Mouse (Mus musculus) hindbrain, embryonic 16.5 days (tissue): ENCODE measurements around the gene Apof. TPM values are rescaled to one million over a fixed set of nuclear protein-coding genes. Genes with fewer than 3 reads are reported as not detected.
"Not testable (repeated sequence)": the region's sequence is repeated elsewhere in the genome, so short reads cannot be mapped to it uniquely, and the experiment has no call there.

Experiments used
- ATAC-seq: fragments of 200-750 bp; cut with Nextera tagmentation; 2 replicates; pipeline ENCODE4 v1.8.0; 2017; ENCODE audit warnings: moderate TSS enrichment, moderate library complexity
- H3K27ac ChIP-seq: fragments of 300-500 bp; sonication (generic); 2 replicates; pipeline ENCODE4 v1.5.1; 2014; ENCODE audit warnings: low read depth, mild to moderate bottlenecking, control low read depth, low read length, moderate library complexity
- H3K27me3 ChIP-seq: fragments of 300-500 bp; sonication (generic); replicated peaks from 2 replicates; pipeline ENCODE4 v1.6.1; 2014; ENCODE audit warnings: low read length; ENCODE audit not compliant: control insufficient read depth, insufficient read depth
- H3K36me3 ChIP-seq: fragments of 300-500 bp; sonication (generic); 2 replicates; pipeline ENCODE4 v1.6.1; 2014; ENCODE audit warnings: mild to moderate bottlenecking, low read length, moderate library complexity, mixed read lengths; ENCODE audit not compliant: control insufficient read depth, insufficient read depth
- H3K4me1 ChIP-seq: fragments of 300-500 bp; sonication (generic); 2 replicates; pipeline ENCODE4 v1.6.1; 2014; ENCODE audit warnings: low read depth, low read length; ENCODE audit not compliant: control insufficient read depth, insufficient read depth
- H3K4me2 ChIP-seq: fragments of 300-500 bp; sonication (generic); 2 replicates; pipeline ENCODE4 v1.6.1; 2014; ENCODE audit warnings: mild to moderate bottlenecking, low read length, control low read depth, moderate library complexity
- H3K4me3 ChIP-seq: fragments of 300-500 bp; sonication (generic); 2 replicates; pipeline ENCODE4 v1.5.1; 2014; ENCODE audit warnings: mild to moderate bottlenecking, low read length, control low read depth, moderate library complexity
- H3K9ac ChIP-seq: fragments of 300-500 bp; sonication (generic); 2 replicates; pipeline ENCODE4 v1.6.1; 2014; ENCODE audit warnings: low read depth, mild to moderate bottlenecking, control low read depth, low read length, moderate library complexity
- H3K9me3 ChIP-seq: fragments of 300-500 bp; sonication (generic); 2 replicates; pipeline ENCODE4 v1.6.1; 2014; ENCODE audit warnings: mild to moderate bottlenecking, low read length, moderate library complexity; ENCODE audit not compliant: control insufficient read depth
- WGBS: fragments of 180-500 bp; shearing (Covaris S2); extraction: QIAGEN DNeasy Blood & Tissue Kit; methylation state at CpG from one replicate; pipeline ENCODE4 v1.1.7; 2014; 5-methylcytosine and 5-hydroxymethylcytosine counted together
- polyA plus RNA-seq: library from polyadenylated mRNA; unstranded; fragments of >200 nt; fragmentation: Nextera tagmentation; extraction: Ambion mirVana; gene quantifications from 2 replicates; pipeline ENCODE4 v1.2.1, GENCODE M21; 2015

Apof gene
- polyA plus RNA-seq, 1 experiment from 2014 or later: 0.24 TPM

GRCm38 (mm10) chr10:128283604-128284579, 15.4 kb downstream of the Apof start:
- peak; percentile 72 for ATAC-seq
- H3K36me3 ChIP-seq: peaks cover 37% of the 10 kb centered on the region
- 62% methylated on average over 31 of the region's 31 CpGs for WGBS

GRCm38 (mm10) chr10:128290594-128290993, 22.1 kb downstream of the Apof start:
- ATAC-seq, H3K4me1 ChIP-seq, H3K27ac ChIP-seq, H3K4me2 ChIP-seq, H3K9me3 ChIP-seq, H3K9ac ChIP-seq, H3K4me3 ChIP-seq, H3K27me3 ChIP-seq: not testable (repeated sequence)
- H3K36me3 ChIP-seq: peaks cover 27% of the 10 kb centered on the region
- WGBS: 67% methylated on average over 1 of the region's 1 CpGs

More at GRCm38 (mm10) chr10:128283604-128284579, 15.4 kb downstream of the Apof start:
- peak overlapping the region; percentile 66 for H3K27ac ChIP-seq
- H3K4me3 ChIP-seq: no peak overlapping the region
- H3K4me2 ChIP-seq: no peak overlapping the region
- H3K27me3 ChIP-seq: no peaks in the 10 kb centered on the region
- no peaks in the 10 kb centered on the region for H3K4me1 ChIP-seq
- no peaks in the 10 kb centered on the region for H3K9me3 ChIP-seq
- H3K9ac ChIP-seq: no peak overlapping the region; the same call in 1 of the 2 replicates

GRCm38 (mm10) chr10:128296370-128297090, 28.1 kb downstream of the Apof start:
- no peak overlapping the region; the same call in 1 of the 2 replicates for H3K9ac ChIP-seq
- peaks cover 7% of the 10 kb centered on the region for H3K36me3 ChIP-seq
- H3K4me1 ChIP-seq: no peaks in the 10 kb centered on the region
- H3K9me3 ChIP-seq: no peaks in the 10 kb centered on the region
- H3K27ac ChIP-seq: peak overlapping the region; percentile 46; the same call in 1 of the 2 replicates
- 66% methylated on average over 13 of the region's 13 CpGs for WGBS
- no peak overlapping the region for H3K4me2 ChIP-seq
- no peak; the same call in 1 of the 2 replicates for ATAC-seq
- H3K27me3 ChIP-seq: no peaks in the 10 kb centered on the region
- no peak overlapping the region for H3K4me3 ChIP-seq

- Histone ChIP-seq H3K4me2 (no peak overlapping the region), H3K9ac (no peak overlapping the region), H3K27me3 (no peaks in the 10 kb centered on the region), H3K27ac (no peak overlapping the region), H3K4me3 (no peak overlapping the region), H3K9me3 (no peaks in the 10 kb centered on the region), H3K36me3 (peaks cover 2% of the 10 kb centered on the region; the same call in 1 of the 2 replicates), H3K4me1 (peaks cover 1% of the 10 kb centered on the region; the same call in 1 of the 2 replicates)
- 73% methylated on average over 4 of the region's 4 CpGs for WGBS
- ATAC-seq: 0 out of 2 replicates have a peak, but pooled peaks have one; percentile 24
Observed at GRCm38 (mm10) chr10:128297221-128297620, 28.8 kb downstream of the Apof start.

- no peaks in the 10 kb centered on the region for H3K36me3 ChIP-seq
- peaks cover 5% of the 10 kb centered on the region; the same call in 1 of the 2 replicates for H3K4me1 ChIP-seq
- 0 out of 2 replicates have a peak, but pooled peaks have one; percentile 38 for ATAC-seq
- H3K27me3 ChIP-seq: no peaks in the 10 kb centered on the region
- H3K9me3 ChIP-seq: no peaks in the 10 kb centered on the region
- H3K27ac ChIP-seq: no peak overlapping the region
- no peak overlapping the region for H3K4me2 ChIP-seq
- no peak overlapping the region for H3K9ac ChIP-seq
- no peak overlapping the region for H3K4me3 ChIP-seq
- 72% methylated on average over 11 of the region's 11 CpGs for WGBS
Observed at GRCm38 (mm10) chr10:128297622-128298021, 29.2 kb downstream of the Apof start.

- WGBS: 81% methylated on average over 6 of the region's 6 CpGs
- peaks cover 5% of the 10 kb centered on the region; the same call in 1 of the 2 replicates for H3K4me1 ChIP-seq
- H3K36me3 ChIP-seq: no peaks in the 10 kb centered on the region
- H3K27ac ChIP-seq: no peak overlapping the region
- H3K9ac ChIP-seq: no peak overlapping the region
- no peak overlapping the region for H3K4me2 ChIP-seq
- no peak overlapping the region for H3K4me3 ChIP-seq
- no peak for ATAC-seq
- no peaks in the 10 kb centered on the region for H3K27me3 ChIP-seq
- H3K9me3 ChIP-seq: no peaks in the 10 kb centered on the region
Observed at GRCm38 (mm10) chr10:128298243-128298642, 29.8 kb downstream of the Apof start.

- 82% methylated on average over 11 of the region's 11 CpGs for WGBS
- H3K4me2 ChIP-seq: no peak within 1 kb of the TSS
- no peak within 1 kb of the TSS for H3K4me3 ChIP-seq
- no peak within 1 kb of the TSS for H3K27ac ChIP-seq
- no peaks in the 10 kb centered on the region for H3K27me3 ChIP-seq
- no peak for ATAC-seq
- H3K9ac ChIP-seq: no peak within 1 kb of the TSS
- peaks cover 7% of the 10 kb centered on the region for H3K4me1 ChIP-seq
- H3K36me3 ChIP-seq: no peaks in the 10 kb centered on the region
- H3K9me3 ChIP-seq: no peaks in the 10 kb centered on the region
Observed at GRCm38 (mm10) chr10:128298702-128299171, 30.3 kb downstream of the Apof start, which contains the start of gene Il23a. Gene Il23a (minus strand): TSS chr10:128298752.

GRCm38 (mm10) chr10:128302357-128302756, 33.9 kb downstream of the Apof start:
- Histone ChIP-seq H3K9me3 (no peaks in the 10 kb centered on the region), H3K4me3 (peak overlapping the region; percentile 57), H3K9ac (peak overlapping the region; percentile 73), H3K27me3 (no peaks in the 10 kb centered on the region), H3K36me3 (no peaks in the 10 kb centered on the region), H3K27ac (peak overlapping the region; percentile 98), H3K4me1 (peaks cover 14% of the 10 kb centered on the region), H3K4me2 (peak overlapping the region; percentile 72)
- WGBS: 40% methylated on average over 3 of the region's 3 CpGs
- ATAC-seq: no peak
